Mouse (Mus musculus) cerebellum, adult 11-12 months (tissue): Measurements from ENCODE around the gene Abhd8.

Experiments
- DNase-seq: peaks from one replicate; pipeline ENCODE4 v3.0.0; 2022

The Abhd8 gene

DNA sequence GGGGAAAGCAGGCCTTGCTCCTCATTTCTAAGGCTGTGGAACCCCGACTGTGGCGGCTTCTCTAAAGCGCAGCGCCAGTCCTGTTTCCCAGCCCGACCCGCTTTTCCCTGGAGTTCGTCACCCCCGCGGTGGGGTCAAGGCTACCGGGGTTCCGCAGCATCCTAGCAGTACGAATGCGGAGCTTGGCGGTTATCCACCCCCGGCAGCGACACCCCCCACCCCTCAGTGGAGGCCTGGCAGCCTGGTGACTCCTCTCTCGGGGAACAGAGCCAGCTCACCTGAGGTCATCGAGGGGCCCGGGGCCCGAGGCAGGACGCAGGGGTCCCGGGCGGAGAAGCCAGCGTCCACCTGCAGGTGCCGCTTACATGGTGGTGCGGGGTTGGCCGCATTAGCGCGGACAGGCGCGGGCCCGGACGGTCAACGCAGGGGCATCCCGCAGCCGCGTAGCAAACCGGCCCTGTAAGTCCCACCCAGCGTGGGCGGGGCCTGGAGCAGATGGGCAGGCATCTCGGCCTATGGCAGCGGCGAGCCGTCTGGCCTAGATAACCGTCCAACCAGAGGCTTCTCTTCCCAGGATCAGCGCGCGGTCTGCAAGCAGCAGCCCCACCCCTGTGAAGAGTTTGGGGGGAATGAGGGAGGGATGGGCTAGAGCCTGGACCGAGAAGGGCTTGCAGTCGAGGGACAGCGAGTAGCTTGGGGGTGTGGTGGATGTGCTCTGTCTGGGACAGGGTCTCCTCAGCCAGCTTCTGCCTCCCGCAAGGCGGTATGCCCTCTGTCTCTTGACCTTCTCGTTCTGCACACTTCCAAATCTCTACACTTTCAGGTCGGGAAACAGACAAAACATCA is at the start of gene Abhd8:
Gene Abhd8, minus strand, starts transcription at position 468 of the 846 bp plus-strand sequence.
- peak; percentile 99 for DNase-seq

GRCm38 (mm10) chr8:71511644-71512043 is 48.2 kb upstream of the Abhd8 start, which contains the start of gene Plvap:
Gene Plvap (minus strand): TSS chr8:71511752.
- no peak for DNase-seq

GRCm38 (mm10) chr8:71509316-71509715 is 45.9 kb upstream of the Abhd8 start:
- no peak for DNase-seq

DNA sequence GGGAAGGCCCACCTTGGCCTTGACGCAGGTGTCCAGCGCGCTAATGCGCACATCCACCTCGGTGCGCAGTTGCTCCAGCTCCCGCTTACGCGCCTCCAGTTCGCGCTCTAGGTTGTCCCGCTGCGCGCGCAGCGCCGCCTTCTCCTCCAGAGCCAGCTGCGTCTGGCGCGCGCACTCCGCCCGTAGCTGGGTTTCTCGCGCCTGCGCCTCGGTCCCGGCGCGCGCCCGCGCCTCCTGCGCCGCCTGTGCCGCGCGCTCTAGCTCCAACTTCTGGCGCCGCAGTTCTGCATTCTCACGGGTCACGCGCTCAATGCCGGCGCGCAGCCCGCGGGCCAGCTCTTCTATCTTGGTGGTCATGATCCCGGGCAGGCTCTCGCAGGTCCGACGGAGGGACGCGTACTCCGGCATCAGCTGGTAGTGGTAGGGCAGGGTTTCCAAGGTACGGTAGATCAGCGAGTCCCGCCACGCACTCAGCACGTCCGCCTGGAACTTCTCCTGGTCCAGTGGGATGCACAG is 44.2 kb upstream of the Abhd8 start:
- DNase-seq: peak; percentile 86

- peak; percentile 77 for DNase-seq
Observed at GRCm38 (mm10) chr8:71505979-71506378, 42.5 kb upstream of the Abhd8 start.

GRCm38 (mm10) chr8:71505326-71505725 is 41.9 kb upstream of the Abhd8 start:
- no peak for DNase-seq

- no peak for DNase-seq
Observed at GRCm38 (mm10) chr8:71504349-71504748, 40.9 kb upstream of the Abhd8 start.

DNA sequence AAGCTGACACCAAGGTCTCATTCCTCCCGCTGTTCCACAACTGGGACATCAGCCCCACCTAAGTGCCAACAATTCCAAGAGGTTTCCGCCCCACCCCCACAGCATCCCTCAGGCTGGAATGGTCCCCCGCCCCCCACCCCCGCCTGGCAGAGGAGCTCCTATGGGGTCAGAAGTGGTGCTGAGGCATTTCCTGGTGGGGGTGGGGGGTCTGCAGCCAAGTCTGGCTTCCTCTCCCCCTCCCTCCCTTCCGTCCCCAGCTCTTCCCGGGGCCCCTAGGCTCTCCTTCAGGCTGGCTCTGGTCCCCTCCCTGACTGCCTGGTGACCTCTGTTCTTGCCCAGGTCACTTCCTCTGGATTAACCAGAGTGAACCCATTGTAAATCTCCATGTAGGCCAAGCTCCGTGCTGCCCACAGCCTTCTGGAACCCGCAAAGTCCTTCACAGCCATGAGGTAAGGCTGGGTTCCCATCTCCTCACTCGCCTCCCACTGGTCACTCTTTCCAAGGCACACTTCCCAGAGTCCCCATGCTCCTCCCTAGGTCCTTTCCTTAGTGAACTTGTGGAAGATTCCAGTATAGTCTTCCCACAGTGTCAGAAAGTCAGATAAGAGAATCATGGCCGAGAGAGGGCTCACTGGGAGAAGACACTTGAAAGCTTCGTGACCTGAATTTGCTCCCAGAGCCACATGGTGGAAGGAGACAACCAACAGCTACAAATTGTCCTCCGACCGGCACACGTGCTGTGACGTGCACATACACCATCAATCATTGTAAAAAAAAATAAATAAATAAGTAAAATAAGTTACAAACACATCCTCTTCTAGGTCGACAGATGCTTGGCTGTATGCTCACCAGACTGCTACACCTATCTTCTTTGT is 35.6 kb upstream of the Abhd8 start:
- peak; percentile 23 for DNase-seq

GRCm38 (mm10) chr8:71497881-71498501 is 34.5 kb upstream of the Abhd8 start:
- DNase-seq: peak; percentile 46

GRCm38 (mm10) chr8:71497077-71497645 is 33.7 kb upstream of the Abhd8 start:
- DNase-seq: peak; percentile 47

DNA sequence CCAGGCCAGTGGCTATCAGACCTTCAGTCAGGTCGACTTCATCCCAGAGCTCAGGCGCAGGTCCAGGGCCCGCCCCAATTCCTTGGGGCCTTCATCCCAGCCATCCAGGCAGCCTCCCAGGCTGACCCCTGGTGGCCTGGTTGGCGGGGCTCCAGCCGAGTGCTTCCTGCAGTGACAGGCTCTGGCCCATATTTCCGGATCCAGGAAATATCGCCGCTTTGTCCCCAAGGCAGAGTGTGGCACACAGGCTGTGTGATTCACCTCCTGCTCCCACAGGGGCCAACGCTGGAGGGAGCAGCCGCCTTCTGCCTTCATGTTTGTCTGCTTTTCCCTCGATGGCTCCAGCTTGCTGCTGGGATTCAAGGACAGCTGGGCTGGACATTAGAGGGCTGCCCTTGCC is 33.0 kb upstream of the Abhd8 start:
- DNase-seq: peak; percentile 76

DNA sequence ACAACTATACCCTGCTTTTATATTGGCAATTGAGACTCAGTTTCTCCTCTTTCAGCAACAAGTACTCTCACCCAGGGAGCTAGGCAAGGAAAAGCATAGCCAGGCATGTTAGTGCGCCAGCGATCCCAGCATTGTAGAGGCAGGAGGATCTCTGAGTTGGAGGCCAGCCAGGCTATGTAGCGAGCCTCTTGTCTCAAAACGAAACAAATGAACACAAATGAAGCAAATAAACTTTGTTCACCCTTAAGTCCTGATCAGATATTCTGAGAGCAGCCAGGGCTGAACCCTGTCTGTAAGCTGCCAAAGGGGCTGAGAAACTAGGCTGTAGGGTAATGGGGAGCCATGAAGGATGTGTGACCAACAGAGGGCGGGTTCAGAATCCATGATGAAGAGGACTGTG is 32.4 kb upstream of the Abhd8 start:
- DNase-seq: peak; percentile 52

GRCm38 (mm10) chr8:71495039-71495438 is 31.6 kb upstream of the Abhd8 start:
- peak; percentile 80 for DNase-seq

DNA sequence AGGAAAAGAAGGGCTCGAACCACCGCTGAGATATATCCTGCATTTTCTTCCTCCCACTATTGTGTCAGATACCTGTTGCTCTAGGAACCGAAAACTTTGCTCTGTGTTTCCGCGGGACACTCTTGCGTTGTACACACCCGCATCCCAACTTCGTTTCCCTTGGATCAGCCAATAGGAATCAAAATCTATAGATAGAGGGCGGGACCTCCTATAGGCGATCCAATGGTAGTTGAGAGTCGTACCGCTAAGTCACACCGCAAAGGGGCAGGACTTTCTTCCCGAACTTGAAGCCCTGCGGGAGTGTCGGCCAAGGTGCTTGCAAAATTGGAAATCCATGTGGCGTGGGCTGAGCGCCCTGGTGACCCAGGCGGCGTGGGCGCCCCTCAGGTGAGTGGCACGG is 25.0 kb upstream of the Abhd8 start:
- peak; percentile 89 for DNase-seq

GRCm38 (mm10) chr8:71487691-71488445 is 24.4 kb upstream of the Abhd8 start, which contains the start of gene Gtpbp3:
Gene Gtpbp3 (plus strand): TSS chr8:71488103.
- peak; percentile 74 for DNase-seq

- DNase-seq: no peak
Observed at GRCm38 (mm10) chr8:71486136-71486529, 22.7 kb upstream of the Abhd8 start.

DNA sequence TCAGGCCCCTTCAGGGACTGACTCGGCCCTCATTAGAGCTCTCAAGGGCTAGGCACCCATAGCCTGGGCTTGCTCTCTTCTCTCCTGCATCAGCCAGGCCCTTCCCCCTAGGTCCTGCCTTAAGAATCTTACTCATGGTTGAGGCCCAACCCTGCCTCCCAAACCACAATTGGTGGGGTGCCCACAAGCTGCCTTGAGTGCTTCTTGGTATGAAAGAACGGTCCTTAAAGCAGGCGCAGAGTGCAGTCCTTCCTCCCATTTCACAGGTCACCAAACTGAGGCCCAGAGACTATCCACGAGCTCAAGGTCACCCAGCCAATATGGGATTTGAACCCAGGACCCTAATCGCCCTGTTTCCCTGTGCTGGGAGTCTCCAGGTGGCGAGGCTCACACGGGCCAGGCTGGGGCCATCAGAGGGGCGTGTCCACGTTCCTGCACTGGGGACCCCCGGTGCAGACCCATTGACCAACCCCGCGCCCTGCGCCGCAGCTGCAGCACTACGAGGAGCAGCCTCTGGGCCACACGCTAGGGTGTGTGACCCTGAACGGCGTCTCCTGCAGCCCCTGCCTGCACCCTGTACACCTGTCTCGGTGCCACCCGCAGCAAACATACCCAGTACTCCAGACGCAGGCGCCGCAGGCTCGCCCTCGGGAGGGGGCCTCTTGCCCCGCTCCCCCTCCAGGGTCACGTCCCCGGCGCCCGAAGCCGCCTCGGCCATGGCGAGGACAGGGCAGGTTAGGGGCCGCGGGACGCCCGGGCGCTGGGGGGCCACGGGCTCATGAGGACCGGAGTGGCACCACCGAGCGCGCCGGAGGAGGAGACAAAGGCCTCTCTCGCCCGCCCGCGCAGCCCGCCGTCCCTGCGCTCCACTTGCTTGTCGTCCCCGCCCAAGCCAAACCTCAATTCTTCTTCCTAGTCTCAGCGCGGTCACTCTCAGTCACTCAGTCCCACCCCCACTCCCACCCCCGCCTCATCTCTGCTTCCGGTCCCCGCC is 22.0 kb upstream of the Abhd8 start, which contains the start of gene Ano8:
Gene Ano8, minus strand, starts transcription at position 822 of the 994 bp plus-strand sequence.
- peak; percentile 86 for DNase-seq

DNA sequence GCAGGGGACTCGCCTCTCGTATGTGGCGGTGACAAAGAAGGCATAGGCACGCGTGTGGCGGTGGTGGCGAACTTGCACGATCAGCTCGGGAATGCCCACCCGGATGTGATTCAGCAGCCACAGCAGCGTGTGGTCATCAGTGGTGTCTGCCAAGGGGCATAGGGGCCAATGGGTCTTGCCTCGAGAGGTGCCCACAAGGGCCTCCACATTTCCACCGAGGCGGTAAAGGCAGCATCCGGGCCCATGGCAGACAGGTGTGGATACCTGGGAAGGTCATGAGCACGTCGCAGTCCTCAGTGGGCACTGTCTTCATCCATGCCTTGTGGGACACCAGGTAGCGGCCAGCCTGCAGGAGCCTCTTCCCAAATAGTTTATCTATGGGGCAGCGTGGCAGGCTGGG is 21.3 kb upstream of the Abhd8 start:
- peak; percentile 58 for DNase-seq

DNA sequence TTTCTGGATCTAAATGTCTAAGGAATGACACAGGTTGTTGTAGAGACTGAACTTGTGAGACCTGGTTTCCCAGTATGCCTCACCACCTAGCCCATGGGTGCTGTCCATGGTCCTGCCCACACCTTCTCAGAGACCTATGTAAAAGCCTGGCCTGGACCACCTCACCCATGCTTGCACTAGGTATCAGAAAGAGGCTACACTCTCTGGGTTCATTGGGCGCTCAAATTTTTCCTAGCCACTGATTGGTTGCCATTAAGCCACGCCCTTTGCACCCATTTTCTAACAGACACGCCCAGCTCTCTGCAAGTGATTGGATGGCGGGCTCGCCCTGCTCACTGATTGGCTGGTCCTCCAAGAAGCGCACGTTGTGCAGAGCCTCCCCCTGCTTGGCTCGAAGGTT is 20.5 kb upstream of the Abhd8 start:
- no peak for DNase-seq

- no peak for DNase-seq
Observed at GRCm38 (mm10) chr8:71478943-71479342, 15.5 kb upstream of the Abhd8 start.
